Mouse (Mus musculus) gastrocnemius, postnatal 25 days (tissue): ENCODE measurements around the gene Rtn1. TPM values are rescaled to one million over a fixed set of nuclear protein-coding genes. Genes with fewer than 3 reads are reported as not detected.

Source experiments
- DNase-seq: peaks from one replicate; pipeline ENCODE4 v3.0.0; 2022
- total RNA-seq, 2 experiments: library from RNA; stranded (reverse); gene quantifications; 1 replicate in 1 of 2; 2 replicates in 1 of 2; pipeline ENCODE4 v1.2.3; 2021

Gene Rtn1
- total RNA-seq, 2 experiments from 2014 or later = 0.87 to 1.6 TPM

- no peak for DNase-seq
Measured at GRCm38 (mm10) chr12:72374823-72375225, 34.0 kb downstream of the Rtn1 start.

- DNase-seq = no peak
Measured at GRCm38 (mm10) chr12:72373916-72374615, 34.8 kb downstream of the Rtn1 start.

- DNase-seq = no peak
Measured at GRCm38 (mm10) chr12:72370081-72370480, 38.8 kb downstream of the Rtn1 start.

GRCm38 (mm10) chr12:72366763-72367162 lies 42.1 kb downstream of the Rtn1 start:
- DNase-seq = no peak

GRCm38 (mm10) chr12:72366104-72366437 lies 42.8 kb downstream of the Rtn1 start:
- no peak for DNase-seq

GRCm38 (mm10) chr12:72365231-72366103 lies 43.4 kb downstream of the Rtn1 start:
- no peak for DNase-seq

GRCm38 (mm10) chr12:72364543-72364942 lies 44.3 kb downstream of the Rtn1 start:
- no peak for DNase-seq

- DNase-seq = no peak
Measured at GRCm38 (mm10) chr12:72361701-72362354, 47.0 kb downstream of the Rtn1 start.

- DNase-seq = no peak
Measured at GRCm38 (mm10) chr12:72360926-72361615, 47.8 kb downstream of the Rtn1 start.

GRCm38 (mm10) chr12:72359903-72360302 lies 49.0 kb downstream of the Rtn1 start:
- no peak for DNase-seq

GRCm38 (mm10) chr12:72357667-72358420 lies 51.0 kb downstream of the Rtn1 start:
- DNase-seq = no peak

GRCm38 (mm10) chr12:72354241-72354640 lies 54.6 kb downstream of the Rtn1 start:
- no peak for DNase-seq

GRCm38 (mm10) chr12:72353506-72353905 lies 55.3 kb downstream of the Rtn1 start:
- no peak for DNase-seq

GRCm38 (mm10) chr12:72348508-72348907 lies 60.3 kb downstream of the Rtn1 start:
- no peak for DNase-seq

- DNase-seq = no peak
Measured at GRCm38 (mm10) chr12:72347184-72347583, 61.7 kb downstream of the Rtn1 start.

- DNase-seq = no peak
Measured at GRCm38 (mm10) chr12:72343639-72344038, 65.2 kb downstream of the Rtn1 start.

- no peak for DNase-seq
Measured at GRCm38 (mm10) chr12:72336009-72336408, 72.8 kb downstream of the Rtn1 start.

GRCm38 (mm10) chr12:72332488-72333013 lies 76.3 kb downstream of the Rtn1 start:
- DNase-seq = no peak

GRCm38 (mm10) chr12:72331912-72332487 lies 76.9 kb downstream of the Rtn1 start:
- DNase-seq = no peak

- no peak for DNase-seq
Measured at GRCm38 (mm10) chr12:72326087-72326486, 82.8 kb downstream of the Rtn1 start.

GRCm38 (mm10) chr12:72325025-72325424 lies 83.8 kb downstream of the Rtn1 start:
- DNase-seq = no peak
